Comparison of ENCODE assay signal across 9 mouse cellular contexts in the genomic region with DNA sequence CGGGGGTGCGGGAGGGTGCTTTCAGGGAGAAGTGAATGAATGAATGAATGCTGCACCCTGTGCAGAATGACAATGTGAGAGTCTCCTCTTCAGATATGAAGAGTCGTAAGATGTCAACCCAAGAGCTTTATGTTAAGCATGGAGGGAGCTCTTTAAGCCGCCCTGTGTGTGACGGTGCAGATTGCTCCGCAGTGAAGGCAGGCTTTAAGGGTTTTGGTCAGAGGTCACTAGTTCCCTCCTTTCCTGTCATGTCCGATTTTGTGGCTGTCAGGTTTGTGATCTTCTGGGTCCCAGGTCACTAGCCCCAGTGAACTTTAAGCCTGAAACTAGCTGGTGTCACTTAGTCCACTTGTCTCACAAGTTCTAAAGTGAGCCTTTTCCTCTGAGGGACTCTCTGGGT. TPM values are rescaled to one million over a fixed set of nuclear protein-coding genes. Genes with fewer than 3 reads are reported as not detected.
DNase-seq lines count a peak whose midpoint lies in the region; ATAC-seq and TF ChIP-seq lines count a peak whose summit lies in the region.
"Had no signal": no experiment of that assay in that cellular context is flagged by ENCODE, and none has a peak within 500 bp of the region (broad histone marks: within the 10 kb centered on the region; RNA-seq: fewer than 3 reads in every experiment).

No protein-coding gene starts in this region.

- peak overlapping the region; percentile 95 for H3K9ac ChIP-seq in heart, embryonic 14.5 days (ENCODE audit: low read length)
- peak overlapping the region; percentile 96 for H3K9ac ChIP-seq in MEL (ENCODE audit: control insufficient read depth, low read depth, low read length, poor library complexity, severe bottlenecking)

- no peak for TF ChIP-seq EP300 in MEL (IDR thresholded peaks at IDR 0.05; ENCODE audit: low read depth in 1 of 2, low read length in 2 of 2)

- peak overlapping the region; percentile 56 to 89 for H3K4me3 ChIP-seq in heart, embryonic 14.5 days (ENCODE audit: control insufficient read depth in 1 of 2, insufficient read depth in 1 of 2, low read depth in 1 of 2, low read length in 2 of 2)
- H3K4me3 ChIP-seq in MEL (ENCODE audit: control insufficient read depth in 1 of 2, insufficient read depth in 1 of 2, low read depth in 2 of 2, low read length in 2 of 2): peak overlapping the region; percentile 97 to 99
- H3K4me3 ChIP-seq in hindbrain, embryonic 10.5 days: peak overlapping the region; percentile 81

- no peak for TF ChIP-seq POLR2A in MEL (IDR thresholded peaks at IDR 0.05; ENCODE audit: control insufficient read depth in 1 of 2, insufficient read depth in 1 of 2, low read depth in 1 of 2, low read length in 2 of 2, poor library complexity in 1 of 2)

- peaks cover 59% of the 10 kb centered on the region for H3K36me3 ChIP-seq in heart, embryonic 14.5 days (ENCODE audit: control insufficient read depth, insufficient read depth, low read length)
- peaks cover 3 to 9% of the 10 kb centered on the region in 2 experiments; a peak in 3 of 4 replicates for H3K36me3 ChIP-seq in MEL (ENCODE audit: control insufficient read depth in 1 of 2, insufficient read depth in 2 of 2, low read length in 2 of 2)
- peaks cover 64% of the 10 kb centered on the region for H3K36me3 ChIP-seq in hindbrain, embryonic 10.5 days

- H3K27me3 ChIP-seq in heart, embryonic 14.5 days (ENCODE audit: control insufficient read depth, insufficient read depth, low read length): no peaks in the 10 kb centered on the region
- H3K27me3 ChIP-seq in MEL (ENCODE audit: control insufficient read depth in 1 of 2, insufficient read depth in 2 of 2, low read length in 2 of 2): no peaks in the 10 kb centered on the region
- H3K27me3 ChIP-seq in hindbrain, embryonic 10.5 days (ENCODE audit: insufficient read depth, poor library complexity, severe bottlenecking): no peaks in the 10 kb centered on the region
- H3K27me3 ChIP-seq: Patski had no signal

- peaks cover 10 to 15% of the 10 kb centered on the region in 2 experiments for H3K4me1 ChIP-seq in heart, embryonic 14.5 days (ENCODE audit: control insufficient read depth in 2 of 2, insufficient read depth in 2 of 2, low read length in 2 of 2)
- H3K4me1 ChIP-seq in MEL (ENCODE audit: control insufficient read depth in 1 of 2, insufficient read depth in 2 of 2, low read length in 2 of 2): 0 out of 4 replicates have a peak, but pooled peaks cover 0 to 11% of the 10 kb centered on the region in 2 experiments
- peaks cover 23% of the 10 kb centered on the region for H3K4me1 ChIP-seq in hindbrain, embryonic 10.5 days (replicated peaks)

- H3K27ac ChIP-seq in heart, embryonic 14.5 days (replicated peaks in 1 of 2; ENCODE audit: control insufficient read depth in 1 of 2, insufficient read depth in 1 of 2, low read depth in 2 of 2, low read length in 2 of 2): peak overlapping the region in 1 of 2 experiments; percentile 98; a peak in 2 of 4 replicates
- H3K27ac ChIP-seq in MEL (ENCODE audit: control insufficient read depth, low read depth, low read length): peak overlapping the region; percentile 88
- H3K27ac ChIP-seq in hindbrain, embryonic 10.5 days: peak overlapping the region; percentile 99

- peaks cover 39% of the 10 kb centered on the region for H3K79me2 ChIP-seq in MEL (ENCODE audit: control insufficient read depth, insufficient read depth, low read length, poor library complexity)

- H3K4me2 ChIP-seq in heart, embryonic 14.5 days (ENCODE audit: low read length): peak overlapping the region; percentile 98

- TF ChIP-seq CTCF in MEL (IDR thresholded peaks at IDR 0.05 in 2 of 3, conservative IDR thresholded peaks at IDR 0.05 in 1 of 3; ENCODE audit: control insufficient read depth in 1 of 3, insufficient read depth in 1 of 3, low read depth in 2 of 3, low read length in 3 of 3, poor library complexity in 1 of 3, severe bottlenecking in 1 of 3): no peak

- intact Hi-C loops in heart, postnatal 36 days (cut with DNase I): loop anchor here (1.0 kb wide), 1 partner anchor 27 kb away; no protein-coding TSS in a partner anchor

- H3K9me3 ChIP-seq in heart, embryonic 14.5 days (ENCODE audit: control insufficient read depth, low read length): no peaks in the 10 kb centered on the region
- no peaks in the 10 kb centered on the region for H3K9me3 ChIP-seq in MEL (replicated peaks; ENCODE audit: insufficient read depth, low read length)
- no peaks in the 10 kb centered on the region for H3K9me3 ChIP-seq in hindbrain, embryonic 10.5 days

- WGBS in heart, embryonic 14.5 days: 0% methylated on average over 7 of the region's 7 CpGs
- under 1% methylated on average over 7 of the region's 7 CpGs for WGBS in hindbrain, embryonic 10.5 days

- TF ChIP-seq RAD21 in MEL (IDR thresholded peaks at IDR 0.05; ENCODE audit: low read depth, low read length): no peak

- ATAC-seq in heart, embryonic 14.5 days (ENCODE audit: insufficient number of reproducible peaks, insufficient read depth, low FRiP score, low read depth): no peak
- ATAC-seq in megakaryocyte-erythroid progenitor cell, adult 5-6 weeks (replicated peaks; ENCODE audit: low FRiP score, low TSS enrichment, poor library complexity, severe bottlenecking): peak; percentile 36

- no peak for DNase-seq in heart, postnatal 36 days
- no peak for DNase-seq in MEL (ENCODE audit: low read depth, low spot score)
- DNase-seq in hindbrain, embryonic 10.5 days (ENCODE audit: low spot score): no peak
- DNase-seq in right cerebral cortex, adult 2 months (ENCODE audit: low spot score in 2 of 2): no peak
- DNase-seq in layer of hippocampus, postnatal 10 days (ENCODE audit: low spot score in 2 of 2): no peak
- no peak for DNase-seq in spleen, postnatal 36 days (ENCODE audit: low spot score in 2 of 2)

TF ChIP-seq in MEL, 35 proteins besides CTCF, POLR2A, EP300 and RAD21 (continues in another document):
- no peak for TF ChIP-seq JUND (IDR thresholded peaks at IDR 0.05; ENCODE audit: low read depth, low read length)
- no peak for TF ChIP-seq USF1 (IDR thresholded peaks at IDR 0.05; ENCODE audit: low read depth, low read length)

RNA-seq across cellular contexts. Expression of a gene that starts 0.4 kb away (rescaled TPM):
- polyA plus RNA-seq in heart, embryonic 14.5 days (2014; fragmentation: Nextera tagmentation; extraction: Ambion mirVana): 63.8 and 67.6 TPM in 2 replicates
- 100 to 1,000 TPM; 107 to 109 TPM for total RNA-seq in heart, postnatal 36 days (2021)
- total RNA-seq in MEL (2012; rRNA removed): 81.9 and 94.9 TPM in 2 replicates
- polyA plus RNA-seq in MEL (2012; ENCODE audit: insufficient read depth in 1 of 2, insufficient read length in 2 of 2, low read depth in 1 of 2, low replicate concordance in 2 of 2, missing spikeins in 1 of 2): 100 to 1,000 TPM; 177 to 270 TPM
- 60.7 and 64.3 TPM in 2 replicates for polyA plus RNA-seq in hindbrain, embryonic 10.5 days (2016; fragmentation: Nextera tagmentation; extraction: Ambion mirVana)
- 164 and 201 TPM in 2 replicates for total RNA-seq in megakaryocyte-erythroid progenitor cell, adult 5-6 weeks (2014; fragmentation: Nextera tagmentation)
- 78.1 and 79.4 TPM in 2 replicates for total RNA-seq in megakaryocyte-erythroid progenitor cell, adult 5-6 weeks (2017)
- total RNA-seq in layer of hippocampus, postnatal 10 days (2021): 100 to 1,000 TPM; 146 to 147 TPM

RNA-seq across cellular contexts. Expression of a gene that starts 0.4 kb away (rescaled TPM):
- 36.6 and 37.7 TPM in 2 replicates for polyA plus RNA-seq in heart, embryonic 14.5 days (2014; fragmentation: Nextera tagmentation; extraction: Ambion mirVana)
- 10 to 100 TPM; 50.2 to 50.6 TPM for total RNA-seq in heart, postnatal 36 days (2021)
- 40.1 and 50.4 TPM in 2 replicates for total RNA-seq in MEL (2012; rRNA removed)
- 10 to 100 TPM in 1 of 2 experiments, not detected in 1; 17.3 TPM for polyA plus RNA-seq in MEL (2012; ENCODE audit: insufficient read depth in 1 of 2, insufficient read length in 2 of 2, low read depth in 1 of 2, low replicate concordance in 2 of 2, missing spikeins in 1 of 2)
- polyA plus RNA-seq in hindbrain, embryonic 10.5 days (2016; fragmentation: Nextera tagmentation; extraction: Ambion mirVana): 34.9 and 38.3 TPM in 2 replicates
- total RNA-seq in megakaryocyte-erythroid progenitor cell, adult 5-6 weeks (2014; fragmentation: Nextera tagmentation): 30.4 and 34.5 TPM in 2 replicates
- total RNA-seq in megakaryocyte-erythroid progenitor cell, adult 5-6 weeks (2017): 23.9 and 55.9 TPM in 2 replicates
- total RNA-seq in layer of hippocampus, postnatal 10 days (2021): 10 to 100 TPM; 74.3 to 85.0 TPM

RNA-seq across cellular contexts. Expression of a gene that starts 0.5 kb away (rescaled TPM):
- 65.1 and 65.4 TPM in 2 replicates for polyA plus RNA-seq in heart, embryonic 14.5 days (2014; fragmentation: Nextera tagmentation; extraction: Ambion mirVana)
- 10 to 100 TPM; 26.8 to 28.6 TPM for total RNA-seq in heart, postnatal 36 days (2021)
- total RNA-seq in MEL (2012; rRNA removed): 320 and 353 TPM in 2 replicates
- 100 to 1,000 TPM in 1 of 2 experiments, not detected in 1; 253 TPM for polyA plus RNA-seq in MEL (2012; ENCODE audit: insufficient read depth in 1 of 2, insufficient read length in 2 of 2, low read depth in 1 of 2, low replicate concordance in 2 of 2, missing spikeins in 1 of 2)
- polyA plus RNA-seq in hindbrain, embryonic 10.5 days (2016; fragmentation: Nextera tagmentation; extraction: Ambion mirVana): 148 and 158 TPM in 2 replicates
- total RNA-seq in megakaryocyte-erythroid progenitor cell, adult 5-6 weeks (2014; fragmentation: Nextera tagmentation): 200 and 273 TPM in 2 replicates
- total RNA-seq in megakaryocyte-erythroid progenitor cell, adult 5-6 weeks (2017): 118 and 136 TPM in 2 replicates
- total RNA-seq in layer of hippocampus, postnatal 10 days (2021): 10 to 100 TPM; 49.9 to 59.2 TPM

RNA-seq across cellular contexts. Expression of a gene that starts 42.3 kb away (rescaled TPM):
- polyA plus RNA-seq in heart, embryonic 14.5 days (2014; fragmentation: Nextera tagmentation; extraction: Ambion mirVana): 61.9 and 62.6 TPM in 2 replicates
- total RNA-seq in heart, postnatal 36 days (2021): 10 to 100 TPM; 52.5 to 53.3 TPM
- total RNA-seq in MEL (2012; rRNA removed): 30.1 and 39.4 TPM in 2 replicates
- 10 to 100 TPM in 1 of 2 experiments, not detected in 1; 43.2 TPM for polyA plus RNA-seq in MEL (2012; ENCODE audit: insufficient read depth in 1 of 2, insufficient read length in 2 of 2, low read depth in 1 of 2, low replicate concordance in 2 of 2, missing spikeins in 1 of 2)
- 104 and 105 TPM in 2 replicates for polyA plus RNA-seq in hindbrain, embryonic 10.5 days (2016; fragmentation: Nextera tagmentation; extraction: Ambion mirVana)
- 32.1 and 33.8 TPM in 2 replicates for total RNA-seq in megakaryocyte-erythroid progenitor cell, adult 5-6 weeks (2014; fragmentation: Nextera tagmentation)
- 8.8 and 14.8 TPM in 2 replicates for total RNA-seq in megakaryocyte-erythroid progenitor cell, adult 5-6 weeks (2017)
- 10 to 100 TPM; 30.0 to 31.7 TPM for total RNA-seq in layer of hippocampus, postnatal 10 days (2021)

RNA-seq across cellular contexts. Expression of a gene that starts 42.3 kb away (rescaled TPM):
- 8.0 and 8.3 TPM in 2 replicates for polyA plus RNA-seq in heart, embryonic 14.5 days (2014; fragmentation: Nextera tagmentation; extraction: Ambion mirVana)
- 1 to 10 TPM; 6.4 to 7.4 TPM for total RNA-seq in heart, postnatal 36 days (2021)
- 5.2 and 5.3 TPM in 2 replicates for total RNA-seq in MEL (2012; rRNA removed)
- polyA plus RNA-seq in MEL (2012; ENCODE audit: insufficient read depth in 1 of 2, insufficient read length in 2 of 2, low read depth in 1 of 2, low replicate concordance in 2 of 2, missing spikeins in 1 of 2): 10 to 100 TPM in 1 of 2 experiments, not detected in 1; 12.0 TPM
- 15.0 and 16.3 TPM in 2 replicates for polyA plus RNA-seq in hindbrain, embryonic 10.5 days (2016; fragmentation: Nextera tagmentation; extraction: Ambion mirVana)
- 2.3 and 3.1 TPM in 2 replicates for total RNA-seq in megakaryocyte-erythroid progenitor cell, adult 5-6 weeks (2014; fragmentation: Nextera tagmentation)
- 4.0 and 6.6 TPM in 2 replicates for total RNA-seq in megakaryocyte-erythroid progenitor cell, adult 5-6 weeks (2017)
- total RNA-seq in layer of hippocampus, postnatal 10 days (2021): 10 to 100 TPM; 11.0 to 11.9 TPM
